Comparison of ENCODE assay signal across 21 mouse cellular contexts in genomic region chr11:109672881-109673739, GRCm38 (mm10). TPM values are rescaled to one million over a fixed set of nuclear protein-coding genes. Genes with fewer than 3 reads are reported as not detected.
DNase-seq lines count a peak whose midpoint lies in the region; ATAC-seq and TF ChIP-seq lines count a peak whose summit lies in the region.
"Had no signal": no experiment of that assay in that cellular context is flagged by ENCODE, and none has a peak within 500 bp of the region (broad histone marks: within the 10 kb centered on the region; RNA-seq: fewer than 3 reads in every experiment).

No protein-coding gene starts in this region.

- H3K4me2 ChIP-seq in heart, embryonic 11.5 days, result no peak overlapping the region
- no peak overlapping the region for H3K4me2 ChIP-seq in limb, embryonic 13.5 days (replicated peaks)
- no peak overlapping the region for H3K4me2 ChIP-seq in heart, postnatal 0 days (ENCODE audit: low read depth, low read length)
- H3K4me2 ChIP-seq: forebrain, embryonic 15.5 days; hindbrain, embryonic 15.5 days had no signal

- H3K9me3 ChIP-seq in heart, embryonic 11.5 days (replicated peaks; ENCODE audit: control insufficient read depth, low read length), result no peaks in the 10 kb centered on the region
- no peaks in the 10 kb centered on the region for H3K9me3 ChIP-seq in limb, embryonic 13.5 days
- no peaks in the 10 kb centered on the region for H3K9me3 ChIP-seq in limb, embryonic 10.5 days (replicated peaks)
- H3K9me3 ChIP-seq in heart, postnatal 0 days (replicated peaks; ENCODE audit: control insufficient read depth, low read length), result no peaks in the 10 kb centered on the region
- H3K9me3 ChIP-seq: forebrain, embryonic 15.5 days; G1E; hindbrain, embryonic 15.5 days had no signal

- TF ChIP-seq EP300 in heart, postnatal 0 days (IDR thresholded peaks at IDR 0.05; ENCODE audit: low read depth), result no peak

- H3K4me1 ChIP-seq in heart, embryonic 11.5 days (ENCODE audit: control insufficient read depth, insufficient read depth, low read length), result 0 out of 2 replicates have a peak, but pooled peaks cover 3% of the 10 kb centered on the region
- H3K4me1 ChIP-seq in limb, embryonic 13.5 days, result peaks cover 10% of the 10 kb centered on the region
- H3K4me1 ChIP-seq in limb, embryonic 10.5 days, result no peaks in the 10 kb centered on the region
- peaks cover 10% of the 10 kb centered on the region for H3K4me1 ChIP-seq in heart, postnatal 0 days (ENCODE audit: control insufficient read depth, insufficient read depth)
- H3K4me1 ChIP-seq: forebrain, embryonic 15.5 days; hindbrain, embryonic 15.5 days had no signal

- no peak overlapping the region for H3K9ac ChIP-seq in heart, embryonic 11.5 days (ENCODE audit: low read depth, low read length)
- no peak overlapping the region for H3K9ac ChIP-seq in limb, embryonic 13.5 days
- H3K9ac ChIP-seq in heart, postnatal 0 days (replicated peaks; ENCODE audit: low read depth, low read length), result no peak overlapping the region
- H3K9ac ChIP-seq: forebrain, embryonic 15.5 days; hindbrain, embryonic 15.5 days had no signal

- WGBS in heart, embryonic 11.5 days (ENCODE audit: insufficient replicate concordance), result 53% methylated on average over 21 of the region's 21 CpGs
- 64% methylated on average over 21 of the region's 21 CpGs for WGBS in limb, embryonic 13.5 days
- WGBS in limb, embryonic 10.5 days, result 75% methylated on average over 21 of the region's 21 CpGs
- WGBS in heart, postnatal 0 days, result 42% methylated on average over 21 of the region's 21 CpGs

- no peaks in the 10 kb centered on the region for H3K27me3 ChIP-seq in heart, embryonic 11.5 days (ENCODE audit: control insufficient read depth, insufficient read depth, low read length)
- H3K27me3 ChIP-seq in limb, embryonic 13.5 days, result no peaks in the 10 kb centered on the region
- H3K27me3 ChIP-seq in limb, embryonic 10.5 days (ENCODE audit: low read depth, poor library complexity, severe bottlenecking), result no peaks in the 10 kb centered on the region
- H3K27me3 ChIP-seq in heart, postnatal 0 days (ENCODE audit: control insufficient read depth, insufficient read depth, low read length), result no peaks in the 10 kb centered on the region
- H3K27me3 ChIP-seq: forebrain, embryonic 15.5 days; hindbrain, embryonic 15.5 days had no signal

- no peak overlapping the region for H3K27ac ChIP-seq in heart, embryonic 11.5 days (ENCODE audit: low read depth, low read length)
- 0 out of 2 replicates have a peak overlapping the region, but pooled peaks have one; percentile 1 for H3K27ac ChIP-seq in limb, embryonic 13.5 days
- no peak overlapping the region for H3K27ac ChIP-seq in limb, embryonic 10.5 days
- no peak overlapping the region for H3K27ac ChIP-seq in heart, postnatal 0 days (ENCODE audit: low read depth)
- H3K27ac ChIP-seq: forebrain, embryonic 15.5 days; hindbrain, embryonic 15.5 days had no signal

- H3K4me3 ChIP-seq in heart, embryonic 11.5 days (ENCODE audit: low read depth, low read length), result no peak overlapping the region
- no peak overlapping the region for H3K4me3 ChIP-seq in limb, embryonic 13.5 days
- H3K4me3 ChIP-seq in limb, embryonic 10.5 days, result no peak overlapping the region
- H3K4me3 ChIP-seq in heart, postnatal 0 days (ENCODE audit: low read depth, low read length), result no peak overlapping the region
- H3K4me3 ChIP-seq: erythroblast, embryonic 14.5 days; forebrain, embryonic 15.5 days; hindbrain, embryonic 15.5 days had no signal

- ATAC-seq in heart, embryonic 11.5 days (replicated peaks; ENCODE audit: insufficient number of reproducible peaks, low FRiP score, low TSS enrichment), result no peak
- ATAC-seq in limb, embryonic 13.5 days (ENCODE audit: low FRiP score, low read depth), result no peak
- ATAC-seq in heart, postnatal 0 days (ENCODE audit: insufficient read depth, low read depth), result peak; percentile 45; the same call in 1 of the 2 replicates
- ATAC-seq: forebrain, embryonic 15.5 days had no signal

- peak; percentile 96 for DNase-seq in heart, adult 11 months
- DNase-seq in limb, embryonic 10.5 days (ENCODE audit: low spot score), result no peak
- no peak for DNase-seq in heart, postnatal 0 days (ENCODE audit: low spot score)
- DNase-seq in testis, postnatal 14 days (ENCODE audit: low spot score), result peak; percentile 51
- DNase-seq in layer of hippocampus, adult 8-10 months (ENCODE audit: low spot score in 2 of 2), result no peak
- DNase-seq: adrenal gland, adult 2 months; cerebellum, adult 8-10 months; embryo, embryonic 11 days; kidney, adult 8-10 months; layer of hippocampus, adult 9-11 months; liver; lung, adult 18-20 months; lung, postnatal 36 days; midbrain, embryonic 14.5 days; thymus, adult 18-20 months had no signal

- TF ChIP-seq CTCF in heart, postnatal 0 days (IDR thresholded peaks at IDR 0.05; ENCODE audit: low read depth), result no peak

- peaks cover 9% of the 10 kb centered on the region for H3K36me3 ChIP-seq in heart, embryonic 11.5 days (ENCODE audit: control insufficient read depth, insufficient read depth, low read length)
- H3K36me3 ChIP-seq in limb, embryonic 13.5 days, result peaks cover 27% of the 10 kb centered on the region
- peaks cover 33% of the 10 kb centered on the region for H3K36me3 ChIP-seq in limb, embryonic 10.5 days
- H3K36me3 ChIP-seq in heart, postnatal 0 days (replicated peaks; ENCODE audit: control insufficient read depth, insufficient read depth, low read length), result peaks cover 32% of the 10 kb centered on the region

RNA-seq across cellular contexts. Expression of gene Prkar1a, which starts 23.9 kb away (rescaled TPM):
- polyA plus RNA-seq in heart, embryonic 11.5 days (2014; fragmentation: Nextera tagmentation; extraction: Ambion mirVana), result 435 and 522 TPM in 2 replicates
- 346 and 360 TPM in 2 replicates for polyA plus RNA-seq in limb, embryonic 13.5 days (2015; fragmentation: Nextera tagmentation; extraction: Ambion mirVana)
- 290 and 338 TPM in 2 replicates for polyA plus RNA-seq in limb, embryonic 10.5 days (2016; fragmentation: Nextera tagmentation; extraction: Ambion mirVana)
- total RNA-seq in heart, postnatal 0 days (2014; rRNA removed; ENCODE audit: low replicate concordance), result 163 and 237 TPM in 2 replicates
- polyA plus RNA-seq in heart, postnatal 0 days (2015; fragmentation: Nextera tagmentation; extraction: Ambion mirVana), result 483 and 530 TPM in 2 replicates
- total RNA-seq in layer of hippocampus, adult 8-10 months (2022), result 100 to 1,000 TPM; 539 to 574 (median 549) TPM

RNA-seq across cellular contexts. Expression of gene Fam20a, which starts 49.0 kb away (rescaled TPM):
- 0.86 and 1.2 TPM in 2 replicates for polyA plus RNA-seq in heart, embryonic 11.5 days (2014; fragmentation: Nextera tagmentation; extraction: Ambion mirVana)
- polyA plus RNA-seq in limb, embryonic 13.5 days (2015; fragmentation: Nextera tagmentation; extraction: Ambion mirVana), result 3.1 and 3.3 TPM in 2 replicates
- 0.13 and 0.25 TPM in 2 replicates for polyA plus RNA-seq in limb, embryonic 10.5 days (2016; fragmentation: Nextera tagmentation; extraction: Ambion mirVana)
- total RNA-seq in heart, postnatal 0 days (2014; rRNA removed; ENCODE audit: low replicate concordance), result 6.2 and 6.8 TPM in 2 replicates
- polyA plus RNA-seq in heart, postnatal 0 days (2015; fragmentation: Nextera tagmentation; extraction: Ambion mirVana), result 3.0 TPM in 2 replicates
- 10 to 100 TPM; 12.3 to 14.9 (median 13.1) TPM for total RNA-seq in layer of hippocampus, adult 8-10 months (2022)
- polyA plus RNA-seq: erythroblast, embryonic 14.5 days; G1E had no signal

Comparison
In these comparisons a context has a peak if more than half of its experiments do, and no peak if none do; other contexts are left out.
1. DNase-seq: peak in heart, adult 11 months (single experiment) and testis, postnatal 14 days (single experiment); none in limb, embryonic 10.5 days (single experiment), heart, postnatal 0 days (single experiment) and layer of hippocampus, adult 8-10 months (0 of 2).